7 mouse cellular contexts compared by ENCODE assay signal in the genomic region with DNA sequence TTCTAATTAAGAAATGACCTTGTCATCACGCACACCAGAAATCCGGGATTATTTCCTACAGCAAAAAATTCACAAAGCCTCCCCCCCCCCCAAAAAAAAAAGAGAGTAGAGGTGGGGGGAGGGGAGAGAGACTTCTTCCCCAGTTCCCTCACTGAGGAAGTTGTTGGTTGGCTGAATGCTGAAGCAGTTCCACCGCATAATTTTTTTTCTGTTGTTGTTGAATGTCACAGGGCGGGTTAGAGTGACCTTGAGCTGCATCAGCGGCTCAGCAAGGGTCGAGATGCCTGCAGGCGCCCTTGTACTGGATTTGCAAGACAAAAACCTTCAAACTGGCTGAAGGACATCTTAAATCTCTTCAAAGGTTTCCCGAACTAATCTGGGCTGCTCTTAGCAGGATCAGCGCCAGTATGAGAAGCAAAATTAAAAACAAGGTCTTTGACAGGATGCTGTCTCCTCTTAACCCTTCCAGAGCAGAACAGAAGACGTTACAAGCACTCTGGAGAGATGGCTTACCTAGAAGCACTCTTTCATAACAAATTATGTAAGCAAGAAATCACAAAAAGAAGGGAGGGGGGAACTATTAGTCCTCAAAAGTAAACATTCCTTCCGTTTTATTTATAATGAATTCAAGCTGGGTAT. TPM values are rescaled to one million over a fixed set of nuclear protein-coding genes. Genes with fewer than 3 reads are reported as not detected.
DNase-seq lines count a peak whose midpoint lies in the region; ATAC-seq lines count a peak whose summit lies in the region.

No protein-coding gene starts in this region.

- H3K9ac ChIP-seq in forebrain, embryonic 11.5 days (ENCODE audit: low read length) = no peak overlapping the region
- H3K9ac ChIP-seq in midbrain, embryonic 13.5 days (replicated peaks) = 0 out of 2 replicates have a peak overlapping the region, but pooled peaks have one; percentile 4

- no peak overlapping the region for H3K4me3 ChIP-seq in forebrain, embryonic 11.5 days (ENCODE audit: low read depth, low read length)
- peak overlapping the region; percentile 1; the same call in 1 of the 2 replicates for H3K4me3 ChIP-seq in midbrain, embryonic 13.5 days (replicated peaks)

- peaks cover 18% of the 10 kb centered on the region for H3K4me1 ChIP-seq in forebrain, embryonic 11.5 days (replicated peaks; ENCODE audit: control insufficient read depth, insufficient read depth, low read length)
- H3K4me1 ChIP-seq in midbrain, embryonic 13.5 days (replicated peaks) = peaks cover 56% of the 10 kb centered on the region

- peak; percentile 94 for DNase-seq in R1 (ENCODE audit: low read depth, low spot score)
- DNase-seq in forebrain, embryonic 11.5 days (ENCODE audit: low spot score) = peak; percentile 70
- no peak for DNase-seq in layer of hippocampus, postnatal 36 days
- no peak for DNase-seq in gastrocnemius, postnatal 25 days

- 2% methylated on average over 11 of the region's 11 CpGs for WGBS in forebrain, embryonic 11.5 days
- under 1% methylated on average over 11 of the region's 11 CpGs for whole genome bisulfite sequencing in midbrain, embryonic 13.5 days

- peaks cover 4% of the 10 kb centered on the region; the same call in 1 of the 2 replicates for H3K27me3 ChIP-seq in forebrain, embryonic 11.5 days (ENCODE audit: control insufficient read depth, insufficient read depth, low read length)
- H3K27me3 ChIP-seq in midbrain, embryonic 13.5 days = no peaks in the 10 kb centered on the region

- no peaks in the 10 kb centered on the region; the same call in 1 of the 2 replicates for H3K36me3 ChIP-seq in forebrain, embryonic 11.5 days (ENCODE audit: control insufficient read depth, insufficient read depth, low read length)
- no peaks in the 10 kb centered on the region for H3K36me3 ChIP-seq in midbrain, embryonic 13.5 days

- H3K27ac ChIP-seq in forebrain, embryonic 11.5 days (ENCODE audit: low read depth, low read length) = peak overlapping the region; percentile 50
- H3K27ac ChIP-seq in midbrain, embryonic 13.5 days = peak overlapping the region; percentile 72

- ATAC-seq in CD4-positive, CD25-positive, alpha-beta regulatory T cell, adult 4 months = peak; percentile 30
- ATAC-seq in forebrain, embryonic 11.5 days (replicated peaks; ENCODE audit: low FRiP score) = peak; percentile 34
- ATAC-seq in inflammation-experienced regulatory T-cells, adult 6 months = peak; percentile 21
- peak; percentile 79 for ATAC-seq in midbrain, embryonic 13.5 days

- no peaks in the 10 kb centered on the region for H3K9me3 ChIP-seq in forebrain, embryonic 11.5 days (ENCODE audit: control insufficient read depth, low read length)
- no peaks in the 10 kb centered on the region for H3K9me3 ChIP-seq in midbrain, embryonic 13.5 days

- H3K4me2 ChIP-seq in forebrain, embryonic 11.5 days (ENCODE audit: low read depth, low read length, severe bottlenecking) = peak overlapping the region; percentile 13; the same call in 1 of the 2 replicates
- H3K4me2 ChIP-seq in midbrain, embryonic 13.5 days (replicated peaks) = peak overlapping the region; percentile 39

RNA-seq across cellular contexts. Expression of a gene that starts 52.0 kb away (rescaled TPM):
- 10 to 100 TPM; 42.3 to 52.8 TPM for polyA plus RNA-seq in CD4-positive, CD25-positive, alpha-beta regulatory T cell, adult 4 months (2017; shearing (Covaris generic))
- 29.4 and 30.6 TPM in 2 replicates for polyA plus RNA-seq in forebrain, embryonic 11.5 days (2014; fragmentation: Nextera tagmentation; extraction: Ambion mirVana)
- polyA plus RNA-seq in inflammation-experienced regulatory T-cells, adult 6 months (2017; shearing (Covaris generic)) = 10 to 100 TPM; 26.2 to 66.5 (median 54.1) TPM
- 28.1 and 30.1 TPM in 2 replicates for polyA plus RNA-seq in midbrain, embryonic 13.5 days (2015; fragmentation: Nextera tagmentation; extraction: Ambion mirVana)
- 10 to 100 TPM; 55.6 to 60.4 TPM for total RNA-seq in layer of hippocampus, postnatal 36 days (2021)
- 10 to 100 TPM; 19.2 to 39.4 TPM for total RNA-seq in gastrocnemius, postnatal 25 days (2021)

Comparison
In these comparisons a context has a peak if more than half of its experiments do, and no peak if none do; other contexts are left out.
1. ATAC-seq: peak in every context shown above with its lines; median percentile 79 in midbrain, embryonic 13.5 days; 34 in forebrain, embryonic 11.5 days; 30 in CD4-positive, CD25-positive, alpha-beta regulatory T cell, adult 4 months; 21 in inflammation-experienced regulatory T-cells, adult 6 months.
2. DNase-seq: peak in R1 (single experiment) and forebrain, embryonic 11.5 days (single experiment); none in layer of hippocampus, postnatal 36 days (0 of 2) and gastrocnemius, postnatal 25 days (single experiment).